Mouse (Mus musculus): Measurements from ENCODE around the gene Nfkbil1. TPM values are rescaled to one million over a fixed set of nuclear protein-coding genes. Genes with fewer than 3 reads are reported as not detected.
A peak's percentile ranks its signal among the peaks of the same experiment; 100 is the strongest.

Nfkbil1 gene
- total and polyA plus RNA-seq, 2 experiments: 7.6 to 8.6 TPM

DNA sequence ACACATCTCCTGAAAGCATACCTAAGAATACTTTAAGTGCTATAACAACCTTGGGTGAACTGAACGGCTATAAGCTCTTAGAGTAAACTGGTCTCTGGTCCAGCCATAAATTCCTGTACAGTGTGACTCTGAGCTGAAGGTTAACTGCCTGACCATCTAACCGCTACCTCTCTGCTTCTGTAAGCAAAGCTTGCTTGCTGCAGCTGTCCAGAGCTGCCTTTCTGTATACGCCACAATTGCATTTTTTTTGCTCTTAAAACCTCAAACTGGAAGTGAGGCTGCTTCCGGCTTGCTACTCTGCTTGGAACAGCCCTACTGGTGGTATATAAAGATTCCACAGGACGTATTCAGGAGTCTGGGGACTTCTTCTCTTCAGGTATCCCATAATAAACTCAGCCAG, 2.9 kb downstream of the Nfkbil1 start:
- Histone ChIP-seq H3K27ac (replicated peaks; ENCODE audit: insufficient read depth, low read depth, low read length) (no peak overlapping the region), H3K36me3 (ENCODE audit: control insufficient read depth, insufficient read depth, low read length) (peaks cover 2% of the 10 kb centered on the region; the same call in 1 of the 2 replicates), H3K4me3 (ENCODE audit: insufficient read depth, low read depth, low read length) (no peak overlapping the region), H3K9ac (ENCODE audit: low read depth, low read length) (no peak overlapping the region), H3K79me2 (ENCODE audit: control insufficient read depth, insufficient read depth, low read length) (peaks cover 25% of the 10 kb centered on the region; the same call in 1 of the 2 replicates), H3K27me3 (ENCODE audit: control insufficient read depth, insufficient read depth, low read length) (no peaks in the 10 kb centered on the region), H3K4me1 (ENCODE audit: control insufficient read depth, insufficient read depth, low read length) (peaks cover 4% of the 10 kb centered on the region; the same call in 1 of the 2 replicates)
- DNase-seq (ENCODE audit: extremely low read depth, low read depth, low spot score): no peak
- 81% methylated on average over 5 of the region's 5 CpGs for WGBS
- no peak for TF ChIP-seq CTCF (IDR thresholded peaks at IDR 0.05; ENCODE audit: low read depth, low read length)
- no peak for TF ChIP-seq POLR2A (IDR thresholded peaks at IDR 0.05; ENCODE audit: extremely low read depth, insufficient read depth, low read length)

DNA sequence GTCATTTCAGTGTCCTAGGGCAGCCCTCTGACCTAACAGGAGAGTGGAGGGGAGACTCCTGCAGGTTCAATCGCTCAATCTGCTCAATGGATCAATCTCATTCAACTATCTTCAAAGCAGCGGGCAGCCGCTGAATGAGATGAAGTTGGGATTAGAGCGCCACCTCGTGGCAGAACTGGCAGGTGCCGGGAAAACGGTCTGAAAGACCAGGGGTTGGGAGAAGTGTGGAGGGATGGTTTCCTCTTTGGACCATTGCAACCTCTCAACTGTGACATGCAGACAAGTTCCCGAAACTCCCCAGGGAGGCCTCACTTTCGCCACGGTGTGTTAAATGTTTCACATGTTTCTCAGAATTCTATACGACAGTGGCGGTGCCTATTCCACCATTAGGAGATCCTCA, 3.5 kb downstream of the Nfkbil1 start:
- Histone ChIP-seq H3K27ac (replicated peaks; ENCODE audit: insufficient read depth, low read depth, low read length) (no peak overlapping the region), H3K79me2 (ENCODE audit: control insufficient read depth, insufficient read depth, low read length) (peaks cover 25% of the 10 kb centered on the region; the same call in 1 of the 2 replicates), H3K4me1 (ENCODE audit: control insufficient read depth, insufficient read depth, low read length) (peaks cover 4% of the 10 kb centered on the region; the same call in 1 of the 2 replicates), H3K4me3 (ENCODE audit: insufficient read depth, low read depth, low read length) (no peak overlapping the region), H3K36me3 (ENCODE audit: control insufficient read depth, insufficient read depth, low read length) (peaks cover 5% of the 10 kb centered on the region; the same call in 1 of the 2 replicates), H3K27me3 (ENCODE audit: control insufficient read depth, insufficient read depth, low read length) (no peaks in the 10 kb centered on the region), H3K9ac (ENCODE audit: low read depth, low read length) (no peak overlapping the region)
- 18% methylated on average over 12 of the region's 12 CpGs for WGBS
- no peak for TF ChIP-seq POLR2A (IDR thresholded peaks at IDR 0.05; ENCODE audit: extremely low read depth, insufficient read depth, low read length)
- TF ChIP-seq CTCF (IDR thresholded peaks at IDR 0.05; ENCODE audit: low read depth, low read length): peak; percentile 95
- DNase-seq (ENCODE audit: extremely low read depth, low read depth, low spot score): peak; percentile 34

GRCm38 (mm10) chr17:35231022-35231421, 4.6 kb downstream of the Nfkbil1 start:
- peak; percentile 45 for DNase-seq (ENCODE audit: extremely low read depth, low read depth, low spot score)
- Histone ChIP-seq H3K9ac (ENCODE audit: low read depth, low read length) (no peak overlapping the region), H3K27me3 (ENCODE audit: control insufficient read depth, insufficient read depth, low read length) (no peaks in the 10 kb centered on the region), H3K4me3 (ENCODE audit: insufficient read depth, low read depth, low read length) (no peak overlapping the region), H3K79me2 (ENCODE audit: control insufficient read depth, insufficient read depth, low read length) (peaks cover 25% of the 10 kb centered on the region; the same call in 1 of the 2 replicates), H3K27ac (replicated peaks; ENCODE audit: insufficient read depth, low read depth, low read length) (no peak overlapping the region), H3K36me3 (ENCODE audit: control insufficient read depth, insufficient read depth, low read length) (peaks cover 5% of the 10 kb centered on the region; the same call in 1 of the 2 replicates), H3K4me1 (ENCODE audit: control insufficient read depth, insufficient read depth, low read length) (peaks cover 4% of the 10 kb centered on the region; the same call in 1 of the 2 replicates)
- TF ChIP-seq CTCF (IDR thresholded peaks at IDR 0.05; ENCODE audit: low read depth, low read length): no peak
- TF ChIP-seq POLR2A (IDR thresholded peaks at IDR 0.05; ENCODE audit: extremely low read depth, insufficient read depth, low read length): no peak
- WGBS: 55% methylated on average over 10 of the region's 10 CpGs

- no peaks in the 10 kb centered on the region for H3K27me3 ChIP-seq (ENCODE audit: control insufficient read depth, insufficient read depth, low read length)
- H3K36me3 ChIP-seq (ENCODE audit: control insufficient read depth, insufficient read depth, low read length): peaks cover 5% of the 10 kb centered on the region; the same call in 1 of the 2 replicates
- TF ChIP-seq POLR2A (IDR thresholded peaks at IDR 0.05; ENCODE audit: extremely low read depth, insufficient read depth, low read length) (no peak), CTCF (IDR thresholded peaks at IDR 0.05; ENCODE audit: low read depth, low read length) (no peak)
- no peak overlapping the region for H3K27ac ChIP-seq (replicated peaks; ENCODE audit: insufficient read depth, low read depth, low read length)
- peaks cover 18% of the 10 kb centered on the region; the same call in 1 of the 2 replicates for H3K79me2 ChIP-seq (ENCODE audit: control insufficient read depth, insufficient read depth, low read length)
- peaks cover 3% of the 10 kb centered on the region; the same call in 1 of the 2 replicates for H3K4me1 ChIP-seq (ENCODE audit: control insufficient read depth, insufficient read depth, low read length)
- no peak overlapping the region for H3K9ac ChIP-seq (ENCODE audit: low read depth, low read length)
- 83% methylated on average over 14 of the region's 14 CpGs for WGBS
- DNase-seq (ENCODE audit: extremely low read depth, low read depth, low spot score): no peak
- H3K4me3 ChIP-seq (ENCODE audit: insufficient read depth, low read depth, low read length): no peak overlapping the region
Observed at GRCm38 (mm10) chr17:35226561-35227046, 9.0 kb downstream of the Nfkbil1 start.

DNA sequence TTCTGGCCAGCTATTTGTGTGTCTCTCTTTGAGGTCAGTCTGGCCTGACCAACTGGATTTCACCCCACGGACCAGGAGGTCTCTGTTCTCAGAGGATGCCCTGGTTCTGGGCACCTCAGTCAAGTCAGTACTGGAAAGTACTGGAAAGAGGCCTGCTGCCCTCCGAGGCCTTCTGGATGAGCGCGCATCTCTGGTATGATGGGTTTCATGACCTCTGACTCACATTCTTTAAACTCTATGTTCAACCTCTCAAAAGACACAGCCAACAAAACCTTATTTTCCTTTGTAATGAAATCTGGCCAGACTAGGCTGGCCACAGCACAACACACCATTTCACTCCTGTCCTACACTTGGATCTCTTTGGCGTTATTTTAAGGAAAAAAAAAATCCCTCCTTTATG, 10.1 kb downstream of the Nfkbil1 start:
- peaks cover 3% of the 10 kb centered on the region; the same call in 1 of the 2 replicates for H3K4me1 ChIP-seq (ENCODE audit: control insufficient read depth, insufficient read depth, low read length)
- TF ChIP-seq POLR2A (IDR thresholded peaks at IDR 0.05; ENCODE audit: extremely low read depth, insufficient read depth, low read length) (no peak), CTCF (IDR thresholded peaks at IDR 0.05; ENCODE audit: low read depth, low read length) (no peak)
- H3K27ac ChIP-seq (replicated peaks; ENCODE audit: insufficient read depth, low read depth, low read length): no peak overlapping the region
- DNase-seq (ENCODE audit: extremely low read depth, low read depth, low spot score): no peak
- WGBS: 94% methylated on average over 5 of the region's 5 CpGs
- no peak overlapping the region for H3K9ac ChIP-seq (ENCODE audit: low read depth, low read length)
- H3K27me3 ChIP-seq (ENCODE audit: control insufficient read depth, insufficient read depth, low read length): no peaks in the 10 kb centered on the region
- no peak overlapping the region for H3K4me3 ChIP-seq (ENCODE audit: insufficient read depth, low read depth, low read length)
- H3K36me3 ChIP-seq (ENCODE audit: control insufficient read depth, insufficient read depth, low read length): peaks cover 5% of the 10 kb centered on the region; the same call in 1 of the 2 replicates
- peaks cover 9% of the 10 kb centered on the region; the same call in 1 of the 2 replicates for H3K79me2 ChIP-seq (ENCODE audit: control insufficient read depth, insufficient read depth, low read length)

GRCm38 (mm10) chr17:35224641-35225040, 11.0 kb downstream of the Nfkbil1 start:
- H3K36me3 ChIP-seq (ENCODE audit: control insufficient read depth, insufficient read depth, low read length): peaks cover 5% of the 10 kb centered on the region; the same call in 1 of the 2 replicates
- TF ChIP-seq POLR2A (IDR thresholded peaks at IDR 0.05; ENCODE audit: extremely low read depth, insufficient read depth, low read length): no peak
- TF ChIP-seq CTCF (IDR thresholded peaks at IDR 0.05; ENCODE audit: low read depth, low read length): no peak

More at GRCm38 (mm10) chr17:35224641-35225040, 11.0 kb downstream of the Nfkbil1 start:
- DNase-seq (ENCODE audit: extremely low read depth, low read depth, low spot score): no peak
- no peak overlapping the region for H3K27ac ChIP-seq (replicated peaks; ENCODE audit: insufficient read depth, low read depth, low read length)
- H3K4me1 ChIP-seq (ENCODE audit: control insufficient read depth, insufficient read depth, low read length): peaks cover 5% of the 10 kb centered on the region
- no peak overlapping the region for H3K4me3 ChIP-seq (ENCODE audit: insufficient read depth, low read depth, low read length)
- no peaks in the 10 kb centered on the region for H3K27me3 ChIP-seq (ENCODE audit: control insufficient read depth, insufficient read depth, low read length)
- peaks cover 7% of the 10 kb centered on the region; the same call in 1 of the 2 replicates for H3K79me2 ChIP-seq (ENCODE audit: control insufficient read depth, insufficient read depth, low read length)
- WGBS: 98% methylated on average over 4 of the region's 4 CpGs
- H3K9ac ChIP-seq (ENCODE audit: low read depth, low read length): no peak overlapping the region

Data from liver, adult 2 months (tissue).